Mouse (Mus musculus) 416B (cell line): ENCODE measurements around the gene Gm6169.
A peak's percentile ranks its signal among the peaks of the same experiment; 100 is the strongest.
"Not testable (repeated sequence)": the region's sequence is repeated elsewhere in the genome, so short reads cannot be mapped to it uniquely, and the experiment has no call there.

ENCODE experiments used
- DNase-seq: peaks from one replicate; pipeline ENCODE4 v3.0.0; 2011; ENCODE audit warnings: low read depth

Gm6169 gene

GRCm38 (mm10) chr13:97099187-97099852, at the start of gene Gm6169:
Gene Gm6169, minus strand, starts transcription at chr13:97099237.
- peak; percentile 75 for DNase-seq

GRCm38 (mm10) chr13:97145834-97146233, 46.8 kb upstream of the Gm6169 start:
- peak; percentile 81 for DNase-seq

GRCm38 (mm10) chr13:97142321-97142720, 43.3 kb upstream of the Gm6169 start:
- no peak for DNase-seq

GRCm38 (mm10) chr13:97138404-97138931, 39.4 kb upstream of the Gm6169 start:
- peak; percentile 25 for DNase-seq

GRCm38 (mm10) chr13:97137466-97138400, 38.7 kb upstream of the Gm6169 start, which contains the start of the genes Gfm2 and Nsa2:
Gene Gfm2, plus strand, starts transcription at chr13:97137937.
Gene Nsa2, minus strand, starts transcription at chr13:97137937.
- DNase-seq, result peak; percentile 98

GRCm38 (mm10) chr13:97130413-97130812, 31.4 kb upstream of the Gm6169 start:
- not testable (repeated sequence) for DNase-seq

- not testable (repeated sequence) for DNase-seq
Observed at GRCm38 (mm10) chr13:97129654-97130053, 30.6 kb upstream of the Gm6169 start.

- no peak for DNase-seq
Observed at GRCm38 (mm10) chr13:97121341-97121740, 22.3 kb upstream of the Gm6169 start.

GRCm38 (mm10) chr13:97109046-97109445, 10.0 kb upstream of the Gm6169 start:
- no peak for DNase-seq

- DNase-seq, result not testable (repeated sequence)
Observed at GRCm38 (mm10) chr13:97107721-97108120, 8.7 kb upstream of the Gm6169 start.

GRCm38 (mm10) chr13:97104996-97105395, 6.0 kb upstream of the Gm6169 start:
- no peak for DNase-seq

GRCm38 (mm10) chr13:97095726-97096125, 3.3 kb downstream of the Gm6169 start:
- DNase-seq, result no peak

GRCm38 (mm10) chr13:97088183-97088582, 10.9 kb downstream of the Gm6169 start:
- no peak for DNase-seq

GRCm38 (mm10) chr13:97087421-97087820, 11.6 kb downstream of the Gm6169 start:
- DNase-seq, result peak; percentile 56

- no peak for DNase-seq
Observed at GRCm38 (mm10) chr13:97086316-97086715, 12.7 kb downstream of the Gm6169 start.

- no peak for DNase-seq
Observed at GRCm38 (mm10) chr13:97082432-97082831, 16.6 kb downstream of the Gm6169 start.

- peak; percentile 60 for DNase-seq
Observed at GRCm38 (mm10) chr13:97080615-97081014, 18.4 kb downstream of the Gm6169 start.

GRCm38 (mm10) chr13:97080201-97080600, 18.8 kb downstream of the Gm6169 start:
- DNase-seq, result no peak

- DNase-seq, result peak; percentile 54
Observed at GRCm38 (mm10) chr13:97077556-97077955, 21.5 kb downstream of the Gm6169 start.

- DNase-seq, result peak; percentile 24
Observed at GRCm38 (mm10) chr13:97073497-97073896, 25.5 kb downstream of the Gm6169 start.

- DNase-seq, result peak; percentile 49
Observed at GRCm38 (mm10) chr13:97071626-97072241, 27.3 kb downstream of the Gm6169 start.
